Mouse (Mus musculus): ENCODE data around the gene Egln2.

Egln2 gene

DNA sequence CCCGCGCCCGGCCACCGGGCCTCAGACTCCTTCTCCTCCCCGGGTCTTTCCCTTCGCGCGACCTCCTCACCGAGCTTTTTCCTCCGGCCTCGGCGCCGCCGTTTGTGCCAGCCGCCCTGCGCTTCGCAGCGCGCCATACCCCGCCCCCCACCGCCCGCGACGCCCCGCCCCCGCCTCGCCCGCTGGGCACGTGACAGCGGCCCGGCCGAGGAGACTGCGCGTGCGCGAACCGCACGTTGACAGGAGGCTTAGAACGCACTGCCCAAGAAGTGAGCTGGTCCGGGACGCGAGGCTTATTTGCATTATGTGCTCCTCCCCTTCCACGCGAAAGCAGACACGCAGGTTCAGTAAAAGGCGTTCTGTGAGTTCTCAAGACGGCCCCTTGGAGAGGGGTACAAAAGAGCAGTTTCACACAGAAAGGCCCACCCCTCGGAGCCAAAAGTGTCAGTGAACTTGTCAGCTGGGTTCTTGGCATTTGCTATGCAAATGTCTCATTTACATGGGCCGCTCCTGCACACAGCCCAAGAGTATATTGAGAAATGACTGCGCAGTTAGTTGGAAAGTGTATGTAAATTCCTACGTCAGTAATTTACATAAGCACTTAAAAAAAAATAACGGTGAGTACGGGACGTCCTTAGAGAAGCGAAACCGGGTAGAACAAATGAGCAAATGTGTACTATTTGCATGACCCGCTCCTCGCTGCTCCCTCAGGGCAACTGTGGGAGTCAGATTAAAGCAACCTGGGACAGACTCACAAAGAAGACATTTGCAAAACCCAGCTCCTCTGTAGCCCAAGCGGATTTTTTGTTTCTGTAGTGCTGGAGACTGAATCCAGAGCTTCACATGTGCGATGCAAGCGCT, at the start of gene Egln2:
Gene Egln2 (minus strand): TSS at position 189 of the 861 bp plus-strand sequence.
- peak; percentile 94 for DNase-seq

DNA sequence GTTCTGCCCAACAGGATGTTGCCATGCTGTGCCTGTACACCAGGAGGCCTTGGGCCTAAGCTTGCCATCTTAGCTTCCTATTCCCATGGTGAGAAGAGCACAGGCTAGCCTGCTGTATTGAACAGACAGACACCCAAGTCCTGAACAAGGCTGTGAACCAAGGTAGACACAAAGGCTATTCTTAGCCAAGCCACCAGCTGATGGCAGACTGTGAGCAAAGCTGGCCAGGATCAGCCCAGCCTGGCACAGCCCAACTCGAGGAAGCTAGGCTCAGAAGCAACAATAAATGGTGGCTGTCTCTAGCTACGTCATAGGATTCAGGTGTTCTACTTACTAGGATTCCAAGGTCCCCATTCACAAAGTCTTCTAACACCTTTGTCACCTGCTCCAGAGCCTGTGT, 46.0 kb upstream of the Egln2 start:
- no peak for DNase-seq

DNA sequence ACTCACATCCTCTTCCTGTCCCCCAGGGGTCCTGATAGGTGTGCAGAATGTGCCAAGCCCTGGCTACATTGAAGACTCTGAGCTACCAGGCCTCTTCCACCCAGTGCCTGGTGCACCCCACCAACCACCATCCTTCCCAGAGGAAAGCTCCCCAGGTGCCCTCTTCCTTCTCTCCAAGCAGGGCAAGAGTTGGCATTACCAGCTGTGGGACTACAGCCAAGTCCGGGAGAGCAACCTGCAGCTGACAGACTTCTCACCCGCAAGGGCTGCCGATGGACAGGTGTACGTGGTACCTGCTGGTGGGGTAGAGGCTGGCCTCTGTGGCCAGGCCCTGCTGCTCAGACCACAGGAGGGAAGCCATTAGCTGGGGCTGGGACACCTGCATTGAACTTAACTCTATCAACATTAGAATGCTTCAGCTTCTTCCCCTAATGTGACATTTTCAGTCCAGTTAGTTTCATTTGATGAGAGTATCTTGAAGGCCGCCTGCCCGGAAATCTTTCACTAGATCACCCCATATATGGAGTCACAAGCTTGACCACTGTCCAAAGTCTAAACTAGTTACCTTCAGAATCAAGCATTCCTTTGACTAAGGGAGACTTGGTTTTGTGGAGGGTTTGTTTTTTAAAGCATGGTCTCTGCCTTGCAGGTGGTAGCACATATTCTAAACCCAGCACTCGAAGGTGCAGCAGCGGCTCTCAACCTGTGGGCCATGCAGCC, 37.3 kb upstream of the Egln2 start:
- DNase-seq = no peak

DNA sequence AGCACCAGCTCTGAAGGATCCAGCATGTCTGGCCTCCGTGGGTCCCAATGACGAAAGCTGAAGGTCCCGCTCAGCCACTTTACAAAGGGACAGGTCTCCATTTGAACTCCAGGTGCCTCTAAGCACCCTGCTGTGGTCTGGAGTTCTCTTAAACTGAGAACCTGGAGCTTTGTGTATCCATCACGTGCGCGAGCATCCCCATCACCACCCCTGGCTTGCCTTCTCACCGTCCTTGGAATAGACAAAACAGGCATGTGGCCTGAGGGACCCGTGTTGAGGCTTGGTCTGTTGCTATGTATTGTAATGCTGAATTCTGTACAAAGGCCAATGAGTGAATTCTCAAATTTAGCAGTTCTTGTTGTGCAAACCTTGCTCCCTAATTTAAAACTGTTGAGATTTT, 32.2 kb upstream of the Egln2 start:
- DNase-seq = no peak

DNA sequence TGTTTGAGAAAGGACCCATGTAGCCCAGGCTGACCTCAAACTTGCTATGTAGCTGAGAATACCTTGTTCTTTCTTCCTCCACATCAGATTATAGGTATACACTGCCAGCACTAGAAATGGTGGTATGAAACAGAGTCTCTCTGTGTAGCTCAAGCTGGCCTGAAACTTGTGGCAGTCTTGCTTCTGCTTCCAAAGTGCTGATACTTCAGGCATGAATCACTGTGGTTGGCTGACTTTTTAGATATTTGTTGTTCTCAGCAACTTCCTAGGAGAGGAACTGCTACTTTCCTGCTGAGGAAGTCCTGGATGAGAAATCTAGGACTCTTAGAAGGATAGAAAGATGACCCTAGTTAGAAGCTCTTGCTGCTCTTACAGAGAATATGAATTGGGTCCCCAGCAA, 31.8 kb upstream of the Egln2 start:
- DNase-seq = no peak

DNA sequence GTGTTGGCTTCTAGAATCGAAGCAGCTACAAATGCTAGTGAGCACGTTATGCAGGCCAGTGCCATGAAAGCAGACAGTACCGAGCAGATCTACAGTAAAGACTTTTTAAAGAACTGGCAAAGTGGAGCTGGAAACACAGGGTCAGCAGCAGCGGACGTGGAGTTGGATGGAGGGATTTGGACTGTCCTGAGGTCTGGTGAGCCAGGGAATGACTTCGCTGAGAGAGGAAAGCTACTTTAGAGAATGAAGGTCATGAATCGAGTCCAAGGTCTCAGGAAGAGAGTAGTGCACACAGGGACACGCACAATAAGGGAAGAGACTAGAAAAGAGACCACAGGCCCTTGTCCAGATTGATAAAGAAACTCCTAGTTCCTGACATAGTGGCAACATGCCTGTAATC, 31.0 kb upstream of the Egln2 start:
- DNase-seq = no peak

DNA sequence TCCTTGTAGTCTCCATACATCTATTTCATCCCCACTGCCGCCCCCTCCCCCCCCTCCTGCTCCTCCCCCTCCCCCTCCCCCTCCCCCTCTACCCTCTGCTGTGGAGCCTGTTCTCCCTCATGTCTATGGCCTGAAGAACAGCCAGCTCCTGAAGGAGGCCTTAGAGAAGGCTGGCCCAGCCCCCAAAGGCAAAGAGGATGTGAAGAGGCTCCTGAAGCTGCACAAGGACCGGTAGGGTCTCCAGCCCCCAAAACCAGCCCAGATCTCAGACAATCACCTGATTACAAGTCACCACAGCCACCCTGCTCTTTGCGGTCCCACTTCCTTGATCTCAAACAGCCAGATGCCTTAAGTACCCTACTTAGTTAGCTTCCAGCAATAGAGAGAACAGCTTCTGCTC, 30.5 kb upstream of the Egln2 start:
- DNase-seq = no peak

DNA sequence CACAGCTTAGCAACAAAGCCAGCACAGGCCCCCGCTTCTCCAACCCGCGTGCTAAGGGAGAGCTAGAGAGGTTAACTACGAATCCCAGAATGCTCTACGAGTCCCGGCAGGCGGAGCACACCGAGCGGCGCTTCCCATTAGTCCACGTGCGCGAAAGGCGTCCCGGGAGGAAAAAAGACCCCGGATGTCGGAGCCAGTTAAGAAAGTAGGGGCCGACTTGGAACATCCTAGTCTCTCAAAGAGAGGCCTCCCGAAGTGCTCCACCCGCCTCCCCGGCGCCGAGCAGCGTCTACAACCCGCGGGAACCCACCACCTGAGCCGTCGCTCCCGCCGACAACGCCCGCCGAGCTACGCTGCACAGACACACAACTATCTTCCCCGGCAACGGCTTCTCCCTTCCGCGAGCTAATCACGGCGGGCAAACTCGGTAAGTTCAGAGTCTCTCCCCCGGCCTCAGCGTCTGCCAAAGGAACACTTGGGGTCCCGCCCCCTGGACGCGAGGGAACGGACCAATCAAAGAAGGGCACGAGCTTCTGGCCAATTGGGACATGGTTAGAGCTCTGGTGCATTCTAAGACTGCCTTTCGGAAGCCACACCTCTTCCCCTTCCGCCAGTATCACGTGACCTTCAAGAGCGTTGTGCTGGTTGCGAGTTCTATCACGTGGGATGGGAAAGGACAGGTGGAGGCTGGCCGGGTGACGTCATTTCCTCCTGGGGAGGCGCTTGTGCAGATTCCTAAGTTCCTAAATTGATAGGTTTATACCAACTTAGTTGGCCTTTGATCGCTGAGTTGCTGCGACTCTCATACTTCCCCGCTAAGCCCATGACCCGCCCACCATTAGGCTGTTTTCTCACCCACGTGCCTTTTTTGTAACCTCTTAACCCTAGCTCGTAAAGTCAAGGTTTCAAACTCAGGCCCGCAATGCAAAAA, 29.3 kb upstream of the Egln2 start, which contains the start of the genes BC024978 and Snrpa:
Gene BC024978 (plus strand): TSS at position 101 of the 931 bp plus-strand sequence.
Gene Snrpa (minus strand): TSS at position 591 of the 931 bp plus-strand sequence.
- peak; percentile 94 for DNase-seq

DNA sequence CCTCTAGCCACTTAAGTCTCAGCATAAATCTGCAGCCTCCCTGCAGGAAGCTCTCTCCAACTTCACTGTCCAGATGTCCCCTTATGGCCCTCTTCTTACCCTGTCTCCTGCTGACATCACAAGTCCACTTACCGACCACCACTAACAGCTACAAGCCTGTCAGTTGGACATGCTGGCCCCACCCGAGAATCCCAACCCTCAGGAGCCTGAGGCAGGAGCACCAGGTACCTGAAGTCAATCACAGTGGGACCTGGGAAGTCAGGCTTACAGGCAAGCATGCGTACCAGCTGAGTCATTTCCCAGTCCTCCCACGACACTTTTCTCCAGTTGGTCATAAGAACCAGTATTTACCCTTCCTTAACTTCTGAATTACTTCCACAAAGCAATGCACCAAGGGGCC, 27.1 kb upstream of the Egln2 start:
- DNase-seq = no peak

DNA sequence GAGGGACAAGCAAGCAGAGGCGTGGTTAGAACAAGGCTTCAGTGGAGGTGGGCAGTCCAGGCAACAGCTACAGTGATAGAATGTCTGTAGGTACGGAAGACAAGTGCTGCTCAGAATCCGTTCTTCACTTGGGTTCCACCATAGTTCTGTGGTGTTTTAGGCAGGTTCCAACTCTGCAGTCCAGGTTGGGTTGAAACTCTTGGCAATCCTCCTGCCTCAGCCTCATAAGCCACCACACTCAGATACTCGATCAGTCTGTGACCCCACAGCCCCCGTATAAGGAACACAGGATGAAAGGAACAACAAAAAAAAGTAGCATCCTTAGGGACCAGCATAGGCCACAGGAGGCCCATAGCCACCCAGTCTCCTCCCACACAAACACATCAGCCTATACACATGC, 25.8 kb upstream of the Egln2 start:
- no peak for DNase-seq

DNA sequence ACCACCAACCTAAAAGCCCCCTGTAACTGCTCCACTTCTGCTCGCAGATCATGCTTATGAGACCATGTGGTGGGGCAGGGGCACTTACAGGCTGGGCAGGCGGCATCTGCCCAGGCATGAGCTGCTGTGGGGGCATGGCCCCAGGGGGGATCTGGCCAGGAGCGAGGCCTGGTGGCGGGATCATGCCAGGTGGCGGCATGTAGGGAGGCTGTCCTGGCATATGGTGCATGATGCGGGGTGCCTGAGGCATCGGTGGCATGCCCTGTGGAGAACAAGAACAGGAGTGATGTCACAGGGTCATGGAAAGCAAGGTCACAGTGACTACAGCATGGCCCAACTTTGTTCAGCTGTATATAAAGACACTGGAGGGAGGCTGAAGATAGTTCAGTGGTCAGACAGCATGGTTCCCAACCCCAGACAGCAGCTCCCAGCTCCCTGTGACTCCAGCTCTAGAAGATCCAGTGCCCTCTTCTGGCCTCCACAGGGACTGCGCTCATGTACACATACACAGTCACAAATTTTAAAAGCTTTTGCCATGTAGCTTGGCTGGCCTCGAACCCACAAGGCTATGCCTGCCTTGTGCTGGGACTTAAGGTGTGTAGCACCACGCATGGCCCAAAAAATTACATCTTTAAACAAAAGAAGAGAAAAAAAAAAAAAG, 22.8 kb upstream of the Egln2 start:
- DNase-seq = no peak

DNA sequence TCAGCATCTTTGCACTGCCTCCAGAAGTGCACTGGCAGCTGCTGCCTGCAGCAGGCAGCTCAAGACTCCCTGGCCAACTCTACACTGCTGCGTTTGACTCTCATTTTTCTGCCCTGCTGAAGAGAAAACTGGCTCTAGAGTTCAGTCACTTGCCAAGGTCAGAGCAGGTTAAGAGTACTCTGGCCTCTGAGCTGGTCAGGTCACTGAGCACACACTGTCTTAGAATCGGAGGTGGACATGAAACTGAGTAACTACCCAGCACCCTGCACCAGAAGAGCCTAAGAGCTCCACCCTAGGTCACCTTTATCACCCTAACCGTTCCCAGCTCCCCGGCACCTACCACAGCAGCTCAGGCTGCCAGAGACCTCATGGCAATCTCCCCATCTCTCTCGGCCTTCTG, 19.4 kb upstream of the Egln2 start:
- DNase-seq = no peak

DNA sequence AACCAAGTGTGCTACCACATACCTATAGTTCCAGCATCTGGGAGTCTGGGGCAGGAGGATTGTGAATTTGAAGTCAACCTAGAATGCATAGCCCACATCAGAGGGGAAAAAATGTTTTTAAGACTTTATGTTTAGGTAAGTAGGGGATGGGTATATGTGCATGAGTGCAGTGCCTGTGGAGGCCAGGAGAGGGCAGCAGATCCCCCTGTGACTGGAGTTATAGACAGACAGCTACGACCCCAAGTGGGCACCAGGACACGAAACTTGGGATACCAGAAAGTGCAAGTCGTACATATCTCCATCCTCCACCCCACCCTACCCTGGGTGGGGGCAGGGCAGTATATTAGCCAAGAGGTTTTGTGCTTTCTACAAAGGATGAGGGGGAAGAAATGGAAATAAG, 18.4 kb upstream of the Egln2 start:
- DNase-seq = no peak

DNA sequence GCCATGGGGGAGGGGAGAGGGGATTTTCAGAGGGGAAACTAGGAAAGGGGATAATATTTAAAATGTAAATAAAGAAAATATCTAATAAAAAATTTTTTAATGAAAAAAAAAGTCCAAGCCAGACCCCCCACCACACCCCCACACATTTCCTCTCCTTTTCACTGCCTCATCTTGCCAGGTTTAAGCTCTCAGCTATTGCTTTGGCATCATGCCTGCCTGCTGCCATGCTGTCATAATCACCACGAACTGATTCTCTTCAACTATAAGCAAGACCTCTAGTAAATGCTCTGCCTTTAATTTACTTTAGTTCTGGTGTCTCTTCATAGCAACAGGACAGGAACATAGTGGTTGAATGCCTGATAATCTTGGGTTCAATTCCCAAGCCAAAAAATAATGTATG, 15.9 kb upstream of the Egln2 start:
- DNase-seq = no peak

DNA sequence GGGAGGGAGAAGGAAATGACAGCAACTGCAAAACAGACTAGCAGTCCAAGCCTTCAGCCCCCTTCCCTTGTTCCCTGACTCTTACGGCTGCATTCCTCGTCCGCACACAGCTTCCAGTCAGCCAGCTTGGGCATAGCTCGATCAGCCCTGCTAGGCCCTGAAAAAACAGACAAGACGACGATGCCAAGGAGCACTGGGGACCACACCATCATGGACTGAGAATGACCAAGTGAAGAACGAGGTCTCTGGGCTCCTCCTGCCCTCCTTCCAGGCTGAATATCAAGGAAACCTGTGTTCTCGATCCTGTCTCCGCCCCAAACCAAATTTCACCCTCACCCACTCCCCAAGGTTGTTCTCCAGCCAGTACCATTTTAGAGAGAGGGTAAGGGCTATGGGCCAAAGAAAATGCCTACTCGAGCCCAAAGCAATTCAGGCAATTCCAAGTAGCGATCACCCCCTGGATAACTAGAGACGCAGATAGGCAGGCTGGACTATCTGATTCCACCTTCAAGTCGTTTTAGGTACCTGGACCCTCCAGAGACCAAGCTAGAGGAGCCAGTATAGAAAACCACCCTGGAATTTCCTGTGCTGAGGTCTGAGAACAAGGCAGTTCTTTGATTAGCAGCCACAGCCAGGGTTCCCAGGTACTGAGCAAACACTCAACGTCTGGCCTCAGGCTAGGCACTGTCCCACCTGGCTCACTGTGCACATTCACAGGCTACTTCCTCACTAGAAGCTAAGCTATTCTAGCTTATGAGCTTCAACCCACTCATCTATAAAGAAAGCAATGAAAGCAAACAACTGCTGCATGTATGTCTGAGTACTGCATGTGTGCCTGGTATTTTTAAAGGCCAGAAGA, 14.5 kb upstream of the Egln2 start, which contains the start of the genes Gm21983 and Mia:
Gene Gm21983 (minus strand): TSS at position 250 of the 859 bp plus-strand sequence.
Gene Mia (minus strand): TSS at position 321 of the 859 bp plus-strand sequence.
- no peak for DNase-seq

DNA sequence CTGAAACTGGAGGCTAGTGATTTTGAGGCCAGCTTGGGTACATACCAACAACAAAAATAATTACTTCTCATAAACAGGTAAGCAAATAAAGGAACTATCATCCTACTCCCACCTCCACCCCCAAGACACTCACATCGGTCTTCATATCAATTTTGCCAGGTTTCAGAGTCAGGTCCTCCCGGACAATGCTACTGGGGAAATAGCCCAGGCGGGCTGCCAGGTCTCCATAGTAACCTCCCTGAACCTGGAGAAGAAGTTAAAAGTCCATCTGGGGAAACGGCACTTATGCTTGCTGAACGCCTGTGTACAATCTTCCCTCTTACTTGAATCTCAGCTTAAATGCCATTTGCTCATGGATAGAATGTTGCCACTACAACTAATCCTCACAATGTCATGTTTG, 13.4 kb upstream of the Egln2 start:
- DNase-seq = no peak

DNA sequence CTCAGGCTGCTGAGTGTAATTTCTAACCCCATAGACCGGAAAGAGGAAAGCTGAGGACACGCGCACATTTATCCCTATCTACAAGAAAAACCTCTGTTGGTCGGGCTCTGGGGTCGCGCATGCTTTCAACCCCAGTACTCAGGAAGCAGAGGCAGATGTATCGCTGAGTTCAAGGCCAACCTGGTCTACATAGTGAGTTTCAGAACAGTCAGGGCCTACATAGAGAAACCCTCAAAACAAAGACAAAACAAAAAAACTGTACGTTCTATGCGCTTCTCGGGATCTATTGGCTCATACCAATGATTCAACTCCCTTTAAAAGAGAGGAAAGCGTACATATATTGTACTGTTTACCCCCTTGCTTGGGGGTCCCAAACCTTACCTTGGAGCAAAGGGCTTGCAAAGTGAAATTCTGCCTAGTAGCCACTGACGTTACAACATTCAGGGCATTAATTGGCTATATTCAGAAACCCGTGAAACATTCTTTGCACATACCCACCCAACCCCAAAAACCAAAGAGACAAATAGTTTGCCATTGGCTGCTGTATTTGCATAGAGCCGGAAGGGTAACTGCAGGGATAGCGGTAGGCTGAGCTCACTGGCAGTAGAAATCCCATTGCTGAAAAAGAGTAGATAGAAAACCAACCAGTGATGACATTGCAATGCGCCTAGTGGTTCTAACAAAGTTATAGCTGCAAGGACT, 12.8 kb upstream of the Egln2 start:
- DNase-seq = no peak

DNA sequence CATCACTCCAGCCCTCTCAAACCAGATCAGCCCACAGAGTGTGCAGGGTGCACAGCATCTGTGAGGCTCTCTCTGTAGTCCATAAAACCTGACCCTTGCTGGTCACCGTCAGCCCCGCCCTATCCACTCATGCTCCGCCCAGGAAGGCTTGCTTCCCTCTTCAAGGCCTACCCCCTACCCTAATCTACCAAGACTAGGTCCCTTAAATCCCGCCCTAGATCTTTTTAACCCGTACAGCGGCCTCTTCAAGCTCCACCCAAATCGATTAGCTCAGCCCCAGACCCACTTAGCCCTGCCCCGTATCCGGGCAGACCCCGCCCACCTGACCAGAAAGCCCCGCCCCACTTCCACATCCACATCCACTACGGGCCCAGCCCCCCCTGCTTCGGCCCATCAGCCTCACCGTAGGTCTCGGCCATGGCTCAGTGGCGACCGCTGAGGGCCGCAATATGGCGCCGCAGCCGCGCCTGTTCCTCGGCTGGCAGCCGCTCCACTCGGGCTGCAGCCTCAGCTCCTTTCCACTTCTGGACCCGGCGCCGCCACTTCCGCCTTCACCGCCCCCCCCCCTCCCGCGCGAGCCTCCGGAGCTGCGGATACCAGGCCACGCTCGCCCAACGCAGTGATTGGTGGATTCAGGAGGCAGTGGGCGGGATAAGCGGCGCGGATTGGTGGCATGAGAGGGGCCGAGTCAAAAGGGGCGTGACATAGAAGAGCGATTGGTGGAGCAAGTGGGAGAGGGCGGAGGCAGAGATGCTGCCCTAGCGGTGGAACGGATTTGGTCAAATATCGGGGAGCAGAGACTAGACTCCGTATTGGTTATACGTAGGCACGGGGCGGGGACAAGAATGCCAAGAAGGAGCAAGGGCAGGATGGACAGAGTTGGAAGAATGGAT, 12.0 kb upstream of the Egln2 start, which contains the start of gene Rab4b:
Gene Rab4b (minus strand): TSS at position 573 of the 893 bp plus-strand sequence.
- DNase-seq = peak; percentile 100

DNA sequence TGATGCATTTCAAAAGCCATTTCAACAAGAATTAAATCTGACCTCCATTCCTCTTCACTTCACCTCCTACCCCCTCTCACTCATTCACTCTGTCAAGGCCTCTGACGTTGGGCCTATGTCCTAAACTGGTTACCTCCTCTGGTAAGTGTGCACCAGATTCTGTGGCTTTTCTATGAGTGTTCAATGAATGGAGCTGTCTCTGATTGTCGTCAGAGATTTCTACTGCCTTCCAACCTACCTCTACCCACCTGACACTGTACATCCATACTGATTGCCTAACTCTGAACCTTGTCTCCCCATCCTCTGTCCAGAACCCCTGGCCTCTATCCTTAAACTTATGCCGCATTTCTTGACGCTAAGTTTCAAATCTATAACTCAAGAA, 11.3 kb upstream of the Egln2 start:
- no peak for DNase-seq
